Mouse (Mus musculus): Measurements from ENCODE around the gene Angpt4.

The Angpt4 gene
- long read RNA-seq, experiment 1, partial matches to known transcripts, result 0 of 1 reads
- long read RNA-seq, experiment 1, other reads (novel, unspliced or antisense), result 0 of 1 reads
- long read RNA-seq, experiment 2, partial matches to known transcripts, result 2 of 2 reads
- long read RNA-seq, experiment 2, other reads (novel, unspliced or antisense), result 0 of 2 reads

GRCm38 (mm10) chr2:151910919-151911500, at the start of gene Angpt4:
Gene Angpt4 (plus strand): TSS chr2:151911210.
- intact Hi-C loops (cut with DNase I), result no loop called here

- intact Hi-C loops (cut with DNase I), result no loop called here
These were observed 48.7 kb upstream of the Angpt4 start for GRCm38 (mm10) chr2:151862257-151862810.

GRCm38 (mm10) chr2:151864941-151865340, 46.1 kb upstream of the Angpt4 start:
- intact Hi-C loops (cut with DNase I), result no loop called here

GRCm38 (mm10) chr2:151866487-151866886, 44.5 kb upstream of the Angpt4 start:
- intact Hi-C loops (cut with DNase I), result loop anchor here (1.0 kb wide), 1 partner anchor 118 kb away; no protein-coding TSS in a partner anchor

GRCm38 (mm10) chr2:151868196-151868595, 42.8 kb upstream of the Angpt4 start:
- intact Hi-C loops (cut with DNase I), result no loop called here

- intact Hi-C loops (cut with DNase I), result loop anchor here (5.0 kb wide), 1 partner anchor 133 kb away; no protein-coding TSS in a partner anchor
These were observed 36.5 kb upstream of the Angpt4 start for GRCm38 (mm10) chr2:151874551-151874950.

- intact Hi-C loops (cut with DNase I), result loop anchor here (2.0 to 5.0 kb wide), 2 partner anchors 56 to 117 kb away; no protein-coding TSS in a partner anchor
These were observed 35.0 kb upstream of the Angpt4 start for GRCm38 (mm10) chr2:151876012-151876485.

GRCm38 (mm10) chr2:151878645-151879044, 32.4 kb upstream of the Angpt4 start:
- intact Hi-C loops (cut with DNase I), result loop anchor here (5.0 kb wide), 1 partner anchor 54 kb away; no protein-coding TSS in a partner anchor

GRCm38 (mm10) chr2:151879760-151880159, 31.2 kb upstream of the Angpt4 start:
- intact Hi-C loops (cut with DNase I), result loop anchor here (5.0 kb wide), 1 partner anchor 53 kb away; no protein-coding TSS in a partner anchor

GRCm38 (mm10) chr2:151891031-151891430, 20.0 kb upstream of the Angpt4 start:
- intact Hi-C loops (cut with DNase I), result no loop called here

GRCm38 (mm10) chr2:151893122-151893774, 17.8 kb upstream of the Angpt4 start:
- intact Hi-C loops (cut with DNase I), result no loop called here

- intact Hi-C loops (cut with DNase I), result no loop called here
These were observed 16.6 kb upstream of the Angpt4 start for GRCm38 (mm10) chr2:151894209-151894980.

GRCm38 (mm10) chr2:151895911-151896310, 15.1 kb upstream of the Angpt4 start:
- intact Hi-C loops (cut with DNase I), result no loop called here

GRCm38 (mm10) chr2:151898106-151898505, 12.9 kb upstream of the Angpt4 start:
- intact Hi-C loops (cut with DNase I), result no loop called here

- intact Hi-C loops (cut with DNase I), result no loop called here
These were observed 10.2 kb upstream of the Angpt4 start for GRCm38 (mm10) chr2:151900845-151901244.

- intact Hi-C loops (cut with DNase I), result no loop called here
These were observed 7.7 kb upstream of the Angpt4 start for GRCm38 (mm10) chr2:151903267-151903666.

GRCm38 (mm10) chr2:151903933-151904332, 7.1 kb upstream of the Angpt4 start:
- intact Hi-C loops (cut with DNase I), result no loop called here

GRCm38 (mm10) chr2:151904636-151905035, 6.4 kb upstream of the Angpt4 start:
- intact Hi-C loops (cut with DNase I), result no loop called here

- intact Hi-C loops (cut with DNase I), result no loop called here
These were observed 4.0 kb upstream of the Angpt4 start for GRCm38 (mm10) chr2:151907020-151907419.

GRCm38 (mm10) chr2:151909386-151909785, 1.6 kb upstream of the Angpt4 start:
- intact Hi-C loops (cut with DNase I), result no loop called here

- intact Hi-C loops (cut with DNase I), result no loop called here
These were observed 512 bp upstream of the Angpt4 start for GRCm38 (mm10) chr2:151910498-151910897.

Data from adrenal gland (tissue).